Mouse (Mus musculus): ENCODE measurements around the gene Phc2.

- TF ChIP-seq CTCF (conservative IDR thresholded peaks at IDR 0.05; ENCODE audit: insufficient read depth, insufficient read length, low read depth, low read length) (no peak), POLR2A (IDR thresholded peaks at IDR 0.05; ENCODE audit: low read depth, low read length) (no peak)
These were observed 55.8 kb downstream of the Phc2 start for GRCm38 (mm10) chr4:128710286-128710685.

All from kidney, adult 2 months (tissue).